In the genomic region with DNA sequence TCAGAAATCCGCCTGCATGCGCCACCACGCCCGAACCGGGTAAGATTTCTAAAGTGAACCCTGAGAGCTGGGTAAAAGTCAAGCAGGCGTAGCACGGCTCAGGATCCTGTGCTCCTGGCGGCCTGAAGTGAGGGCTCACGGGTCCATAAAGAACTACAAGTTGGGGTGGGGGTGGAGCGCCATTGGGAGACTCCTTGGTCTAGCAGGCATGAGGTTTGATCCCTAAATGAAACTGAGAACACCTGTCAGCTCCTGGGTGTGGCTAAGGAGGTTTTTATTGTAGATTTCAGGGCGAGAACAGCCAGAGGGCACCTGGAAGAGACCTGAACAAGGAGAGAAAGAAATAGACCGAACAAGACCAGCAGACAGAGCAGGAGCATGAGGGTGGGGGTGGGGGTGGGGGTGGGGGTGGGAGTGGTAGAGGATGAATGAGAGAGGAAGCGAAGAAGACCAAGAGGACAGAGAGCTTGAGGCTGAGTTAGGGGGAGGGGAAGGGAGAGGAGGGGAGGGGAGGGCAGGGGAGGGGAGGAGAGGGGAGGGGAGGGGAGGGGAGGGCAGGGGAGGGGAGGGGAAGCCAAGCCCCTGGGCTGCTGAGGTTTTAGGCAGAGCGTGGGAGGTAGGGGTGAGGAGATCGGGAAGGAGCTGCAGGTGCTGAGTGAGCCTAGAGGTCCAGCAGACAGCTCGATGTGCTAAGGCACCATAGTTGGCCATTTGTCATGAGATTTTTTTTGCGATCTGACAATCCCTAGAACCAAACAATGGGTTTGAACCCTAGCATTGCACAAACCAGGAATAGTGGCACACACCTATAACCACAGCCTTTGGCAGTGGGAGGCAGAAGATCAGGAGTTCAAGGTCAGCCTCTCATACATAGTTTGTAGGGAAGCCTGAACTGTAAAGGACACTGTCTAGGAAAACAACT, we compare ENCODE assay signal across 20 mouse cellular contexts. TPM values are rescaled to one million over a fixed set of nuclear protein-coding genes. Genes with fewer than 3 reads are reported as not detected.
A peak's percentile ranks its signal among the peaks of the same experiment; 100 is the strongest.
DNase-seq lines count a peak whose midpoint lies in the region; ATAC-seq and TF ChIP-seq lines count a peak whose summit lies in the region.
"Had no signal": no experiment of that assay in that cellular context is flagged by ENCODE, and none has a peak within 500 bp of the region (broad histone marks: within the 10 kb centered on the region; RNA-seq: fewer than 3 reads in every experiment).

No protein-coding gene starts in this region.

- no peak for ATAC-seq in kidney, embryonic 15.5 days (replicated peaks; ENCODE audit: low FRiP score)
- ATAC-seq in liver, postnatal 0 days = no peak
- ATAC-seq: Patski had no signal

- H3K4me2 ChIP-seq in kidney, embryonic 15.5 days = no peak overlapping the region
- no peak overlapping the region for H3K4me2 ChIP-seq in liver, postnatal 0 days (ENCODE audit: low read depth, low read length)
- H3K4me2 ChIP-seq: embryonic facial prominence, embryonic 15.5 days; hindbrain, embryonic 12.5 days; limb, embryonic 15.5 days; neural tube, embryonic 15.5 days had no signal

- 54% methylated on average over 16 of the region's 17 CpGs for WGBS in kidney, embryonic 15.5 days
- WGBS in liver, postnatal 0 days (ENCODE audit: insufficient replicate concordance) = 74% methylated on average over 16 of the region's 17 CpGs
- 69% methylated on average over 16 of the region's 17 CpGs for WGBS in thymus, adult 2 months

- no peaks in the 10 kb centered on the region for H3K36me3 ChIP-seq in kidney, embryonic 15.5 days
- H3K36me3 ChIP-seq in E14TG2a.4 (ENCODE audit: insufficient read depth, low read length) (no peaks in the 10 kb centered on the region), MEL (ENCODE audit: control insufficient read depth in 1 of 2, insufficient read depth in 2 of 2, low read length in 2 of 2) (peaks cover 0 to 4% of the 10 kb centered on the region in 2 experiments; a peak in 2 of 4 replicates)
- H3K36me3 ChIP-seq in liver, postnatal 0 days (replicated peaks; ENCODE audit: insufficient read depth, low read length) = no peaks in the 10 kb centered on the region
- no peaks in the 10 kb centered on the region for H3K36me3 ChIP-seq in thymus, adult 2 months (ENCODE audit: control insufficient read depth, insufficient read depth, low read length)
- H3K36me3 ChIP-seq: embryonic facial prominence, embryonic 15.5 days; hindbrain, embryonic 12.5 days; limb, embryonic 15.5 days; neural tube, embryonic 15.5 days had no signal

- H3K4me3 ChIP-seq in kidney, embryonic 15.5 days (replicated peaks) = no peak overlapping the region
- H3K4me3 ChIP-seq in E14TG2a.4 (replicated peaks; ENCODE audit: low read length) (peak overlapping the region; percentile 50; the same call in 1 of the 2 replicates), MEL (ENCODE audit: control insufficient read depth in 1 of 2, insufficient read depth in 1 of 2, low read depth in 2 of 2, low read length in 2 of 2) (peak overlapping the region; percentile 3 to 8; a peak in 2 of 4 replicates)
- no peak overlapping the region for H3K4me3 ChIP-seq in liver, postnatal 0 days (ENCODE audit: low read depth, low read length)
- no peak overlapping the region for H3K4me3 ChIP-seq in thymus, adult 2 months (ENCODE audit: control insufficient read depth, insufficient read depth, low read length)
- H3K4me3 ChIP-seq: embryonic facial prominence, embryonic 15.5 days; hindbrain, embryonic 12.5 days; limb, embryonic 15.5 days; neural tube, embryonic 15.5 days had no signal

- no peaks in the 10 kb centered on the region for H3K27me3 ChIP-seq in kidney, embryonic 15.5 days
- no peaks in the 10 kb centered on the region for H3K27me3 ChIP-seq in E14TG2a.4 (ENCODE audit: insufficient read depth, low read length)
- H3K27me3 ChIP-seq in MEL (ENCODE audit: control insufficient read depth in 1 of 2, insufficient read depth in 2 of 2, low read length in 2 of 2) = no peaks in the 10 kb centered on the region
- H3K27me3 ChIP-seq in liver, postnatal 0 days (ENCODE audit: insufficient read depth, low read length) = 0 out of 2 replicates have a peak, but pooled peaks cover under 1% of the 10 kb centered on the region
- H3K27me3 ChIP-seq in thymus, adult 2 months (ENCODE audit: control insufficient read depth, insufficient read depth, low read length) = no peaks in the 10 kb centered on the region
- H3K27me3 ChIP-seq: embryonic facial prominence, embryonic 15.5 days; limb, embryonic 15.5 days; neural tube, embryonic 15.5 days; Patski had no signal

- no peak for DNase-seq in kidney, postnatal 14 days
- DNase-seq in MEL (ENCODE audit: low read depth, low spot score) = no peak
- no peak for DNase-seq in liver, postnatal 0 days
- no peak for DNase-seq in frontal cortex, postnatal 25 days (ENCODE audit: low spot score in 2 of 2)
- DNase-seq in thymus, adult 2 months = no peak
- DNase-seq: cerebellum, adult 9-11 months; gastrocnemius, postnatal 25 days; layer of hippocampus, adult 9-11 months; right cerebral cortex, postnatal 4 days had no signal

- H3K4me1 ChIP-seq in kidney, embryonic 15.5 days = peaks cover 14% of the 10 kb centered on the region
- H3K4me1 ChIP-seq in E14TG2a.4 (replicated peaks; ENCODE audit: low read depth, low read length) (peaks cover 74% of the 10 kb centered on the region), MEL (ENCODE audit: control insufficient read depth in 1 of 2, insufficient read depth in 2 of 2, low read length in 2 of 2) (peaks cover 5 to 22% of the 10 kb centered on the region in 2 experiments)
- peaks cover 17% of the 10 kb centered on the region for H3K4me1 ChIP-seq in liver, postnatal 0 days (ENCODE audit: insufficient read depth)
- H3K4me1 ChIP-seq in thymus, adult 2 months (replicated peaks; ENCODE audit: control insufficient read depth, insufficient read depth, low read length) = peaks cover 9% of the 10 kb centered on the region

- no peaks in the 10 kb centered on the region for H3K9me3 ChIP-seq in kidney, embryonic 15.5 days (replicated peaks)
- H3K9me3 ChIP-seq in E14TG2a.4 (ENCODE audit: low read length) = no peaks in the 10 kb centered on the region
- H3K9me3 ChIP-seq in MEL (replicated peaks; ENCODE audit: insufficient read depth, low read length) = no peaks in the 10 kb centered on the region
- no peaks in the 10 kb centered on the region for H3K9me3 ChIP-seq in liver, postnatal 0 days (ENCODE audit: low read length)
- H3K9me3 ChIP-seq: embryonic facial prominence, embryonic 15.5 days; hindbrain, embryonic 12.5 days; limb, embryonic 15.5 days; neural tube, embryonic 15.5 days had no signal

- H3K27ac ChIP-seq in kidney, embryonic 15.5 days = 0 out of 2 replicates have a peak overlapping the region, but pooled peaks have one; percentile 4
- peak overlapping the region; percentile 55 for H3K27ac ChIP-seq in MEL (ENCODE audit: control insufficient read depth, low read depth, low read length)
- 0 out of 2 replicates have a peak overlapping the region, but pooled peaks have one; percentile 36 for H3K27ac ChIP-seq in liver, postnatal 0 days (ENCODE audit: low read depth)
- H3K27ac ChIP-seq in thymus, adult 2 months (ENCODE audit: control insufficient read depth, insufficient read depth, low read length) = no peak overlapping the region
- H3K27ac ChIP-seq: embryonic facial prominence, embryonic 15.5 days; hindbrain, embryonic 12.5 days; limb, embryonic 15.5 days; neural tube, embryonic 15.5 days had no signal

- TF ChIP-seq POLR2A in MEL (IDR thresholded peaks at IDR 0.05; ENCODE audit: control insufficient read depth in 1 of 2, insufficient read depth in 1 of 2, low read depth in 1 of 2, low read length in 2 of 2, poor library complexity in 1 of 2) = no peak; a peak in 1 of 4 replicates
- TF ChIP-seq POLR2A in thymus, adult 2 months (IDR thresholded peaks at IDR 0.05; ENCODE audit: control insufficient read depth, extremely low read depth, insufficient read depth, low read length, poor library complexity) = no peak

- peaks cover 2% of the 10 kb centered on the region for H3K79me2 ChIP-seq in MEL (ENCODE audit: control insufficient read depth, insufficient read depth, low read length, poor library complexity)

- no peak overlapping the region for H3K9ac ChIP-seq in kidney, embryonic 15.5 days
- H3K9ac ChIP-seq in MEL (ENCODE audit: control insufficient read depth, low read depth, low read length, poor library complexity, severe bottlenecking) = peak overlapping the region; percentile 70
- H3K9ac ChIP-seq in liver, postnatal 0 days (replicated peaks) = no peak overlapping the region
- H3K9ac ChIP-seq: embryonic facial prominence, embryonic 15.5 days; hindbrain, embryonic 12.5 days; limb, embryonic 15.5 days; neural tube, embryonic 15.5 days had no signal

- TF ChIP-seq EP300 in MEL (IDR thresholded peaks at IDR 0.05; ENCODE audit: low read depth in 1 of 2, low read length in 2 of 2) = no peak
- TF ChIP-seq EP300 in liver, postnatal 0 days (IDR thresholded peaks at IDR 0.05; ENCODE audit: low read depth) = no peak

- no peak for TF ChIP-seq RAD21 in MEL (IDR thresholded peaks at IDR 0.05; ENCODE audit: low read depth, low read length)

- no peak for TF ChIP-seq CTCF in E14TG2a.4 (conservative IDR thresholded peaks at IDR 0.05; ENCODE audit: low read length)
- TF ChIP-seq CTCF in MEL (IDR thresholded peaks at IDR 0.05 in 2 of 3, conservative IDR thresholded peaks at IDR 0.05 in 1 of 3; ENCODE audit: control insufficient read depth in 1 of 3, insufficient read depth in 1 of 3, low read depth in 2 of 3, low read length in 3 of 3, poor library complexity in 1 of 3, severe bottlenecking in 1 of 3) = no peak
- no peak for TF ChIP-seq CTCF in liver, postnatal 0 days (IDR thresholded peaks at IDR 0.05; ENCODE audit: low read depth)
- TF ChIP-seq CTCF in thymus, adult 2 months (IDR thresholded peaks at IDR 0.05; ENCODE audit: borderline replicate concordance, control insufficient read depth, extremely low read depth, insufficient read depth, low read length, poor library complexity) = no peak

RNA-seq across cellular contexts. Expression of a gene that starts 4.8 kb away (rescaled TPM):
- 2.9 and 3.5 TPM in 2 replicates for polyA plus RNA-seq in kidney, embryonic 15.5 days (2015; fragmentation: Nextera tagmentation; extraction: Ambion mirVana)
- total RNA-seq in MEL (2012; rRNA removed) = 4.1 and 5.3 TPM in 2 replicates
- 10 to 100 TPM in 1 of 2 experiments, not detected in 1; 13.8 TPM for polyA plus RNA-seq in MEL (2012; ENCODE audit: insufficient read depth in 1 of 2, insufficient read length in 2 of 2, low read depth in 1 of 2, low replicate concordance in 2 of 2, missing spikeins in 1 of 2)
- 4.8 TPM in 2 replicates for polyA plus RNA-seq in liver, postnatal 0 days (2015; fragmentation: Nextera tagmentation; extraction: Ambion mirVana)
- 18.0 and 21.4 TPM in 2 replicates for polyA plus RNA-seq in thymus, adult 2 months (2012; rRNA removed)

RNA-seq across cellular contexts. Expression of a gene that starts 12.0 kb away (rescaled TPM):
- not detected in 2 replicates for polyA plus RNA-seq in kidney, embryonic 15.5 days (2015; fragmentation: Nextera tagmentation; extraction: Ambion mirVana)
- 0.31 and 0.62 TPM in 2 replicates for total RNA-seq in MEL (2012; rRNA removed)
- 1 to 10 TPM in 1 of 2 experiments, not detected in 1; 1.3 TPM for polyA plus RNA-seq in MEL (2012; ENCODE audit: insufficient read depth in 1 of 2, insufficient read length in 2 of 2, low read depth in 1 of 2, low replicate concordance in 2 of 2, missing spikeins in 1 of 2)
- polyA plus RNA-seq in liver, postnatal 0 days (2015; fragmentation: Nextera tagmentation; extraction: Ambion mirVana) = 0.33 TPM in 1 of 2 replicates, not detected in the other
- polyA plus RNA-seq in thymus, adult 2 months (2012; rRNA removed) = 1.1 and 2.0 TPM in 2 replicates
- total RNA-seq: gastrocnemius, postnatal 25 days; left cerebral cortex, postnatal 14 days; megakaryocyte-erythroid progenitor cell, adult 5-6 weeks had no signal
- polyA plus RNA-seq: forebrain, embryonic 11.5 days; heart, postnatal 0 days; hindbrain, embryonic 12.5 days; limb, embryonic 15.5 days; neural tube, embryonic 15.5 days had no signal

RNA-seq across cellular contexts. Expression of a gene that starts 13.0 kb away (rescaled TPM):
- 5.2 and 6.6 TPM in 2 replicates for polyA plus RNA-seq in kidney, embryonic 15.5 days (2015; fragmentation: Nextera tagmentation; extraction: Ambion mirVana)
- 12.1 and 13.6 TPM in 2 replicates for total RNA-seq in MEL (2012; rRNA removed)
- 10 to 100 TPM in 1 of 2 experiments, not detected in 1; 22.6 TPM for polyA plus RNA-seq in MEL (2012; ENCODE audit: insufficient read depth in 1 of 2, insufficient read length in 2 of 2, low read depth in 1 of 2, low replicate concordance in 2 of 2, missing spikeins in 1 of 2)
- polyA plus RNA-seq in liver, postnatal 0 days (2015; fragmentation: Nextera tagmentation; extraction: Ambion mirVana) = 2.3 and 2.5 TPM in 2 replicates
- 18.6 and 20.3 TPM in 2 replicates for polyA plus RNA-seq in thymus, adult 2 months (2012; rRNA removed)

RNA-seq across cellular contexts. Expression of a gene that starts 17.5 kb away (rescaled TPM):
- 1,027 and 1,077 TPM in 2 replicates for polyA plus RNA-seq in kidney, embryonic 15.5 days (2015; fragmentation: Nextera tagmentation; extraction: Ambion mirVana)
- 4,560 and 5,186 TPM in 2 replicates for total RNA-seq in MEL (2012; rRNA removed)
- polyA plus RNA-seq in MEL (2012; ENCODE audit: insufficient read depth in 1 of 2, insufficient read length in 2 of 2, low read depth in 1 of 2, low replicate concordance in 2 of 2, missing spikeins in 1 of 2) = 1,000 to 10,000 TPM; 1,132 to 1,156 TPM
- polyA plus RNA-seq in liver, postnatal 0 days (2015; fragmentation: Nextera tagmentation; extraction: Ambion mirVana) = 543 and 557 TPM in 2 replicates
- 698 and 732 TPM in 2 replicates for polyA plus RNA-seq in thymus, adult 2 months (2012; rRNA removed)

RNA-seq across cellular contexts. Expression of a gene that starts 42.7 kb away (rescaled TPM):
- polyA plus RNA-seq in kidney, embryonic 15.5 days (2015; fragmentation: Nextera tagmentation; extraction: Ambion mirVana) = 7.6 and 10.2 TPM in 2 replicates
- total RNA-seq in MEL (2012; rRNA removed) = not detected in 2 replicates
- under 1 TPM in 1 of 2 experiments, not detected in 1; 0.33 TPM for polyA plus RNA-seq in MEL (2012; ENCODE audit: insufficient read depth in 1 of 2, insufficient read length in 2 of 2, low read depth in 1 of 2, low replicate concordance in 2 of 2, missing spikeins in 1 of 2)
- 0.43 and 0.52 TPM in 2 replicates for polyA plus RNA-seq in liver, postnatal 0 days (2015; fragmentation: Nextera tagmentation; extraction: Ambion mirVana)
- polyA plus RNA-seq in thymus, adult 2 months (2012; rRNA removed) = 0.89 and 0.92 TPM in 2 replicates
- total RNA-seq: megakaryocyte-erythroid progenitor cell, adult 5-6 weeks had no signal

Comparison
In these comparisons a context has a peak if more than half of its experiments do, and no peak if none do; other contexts are left out.
1. H3K4me3 ChIP-seq: peak in E14TG2a.4 (single experiment) and MEL (2 of 2); none in kidney, embryonic 15.5 days (single experiment), liver, postnatal 0 days (single experiment) and thymus, adult 2 months (single experiment).